Mouse (Mus musculus): ENCODE measurements at regions not wholly inside any gene's neighbourhood (a gene's known extent, or its start where the extent isn't known, plus 50 kb on each side); places are given as distances from the start of the nearest gene placed in this dataset.

DNA sequence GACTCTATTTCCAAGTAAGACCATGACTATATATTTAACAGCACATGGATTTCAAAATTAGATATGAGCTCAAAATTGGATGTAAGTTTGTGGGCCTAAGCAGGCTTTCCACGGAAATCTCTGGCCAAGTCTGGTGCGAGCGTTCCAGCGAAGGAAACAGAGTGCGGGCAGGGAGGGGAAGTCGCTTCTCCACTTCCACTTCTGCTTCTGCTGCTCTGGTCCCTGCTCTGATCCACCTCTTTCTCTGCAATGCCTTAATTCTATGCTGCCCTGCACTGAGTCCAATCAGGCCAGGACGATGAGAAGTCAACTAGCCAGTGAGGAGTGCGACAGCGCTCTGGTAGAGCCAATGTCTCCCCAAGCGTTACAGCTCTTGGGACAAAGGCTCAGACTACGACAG, 2085.3 kb downstream of the 9330182O14Rik start:
- TF ChIP-seq CTCF (IDR thresholded peaks at IDR 0.05): no peak
- TF ChIP-seq EP300 (IDR thresholded peaks at IDR 0.05): no peak
